Mouse (Mus musculus) erythroid progenitor cell, adult 5-6 weeks (primary cell): Measurements from ENCODE around the gene Ptprk. TPM values are rescaled to one million over a fixed set of nuclear protein-coding genes. Genes with fewer than 3 reads are reported as not detected.

Source experiments
- ATAC-seq: replicated peaks from 2 replicates; pipeline ENCODE4 v1.8.0; 2016; ENCODE audit warnings: moderate number of reproducible peaks, mild to moderate bottlenecking, moderate TSS enrichment, inconsistent platforms; ENCODE audit not compliant: poor library complexity, low FRiP score, severe bottlenecking
- total RNA-seq, 2 experiments: library from RNA; stranded (forward) in 1 of 2; stranded (reverse) in 1 of 2; fragments of 150-400 nt in 1 of 2; fragments of 186-747, 209-891 nt in 1 of 2; gene quantifications; 2 replicates each; pipeline versions ENCODE4 v1.2.3 to v1.2.4; 2015 to 2017; ENCODE audit warnings: low replicate concordance in 2 of 2

Ptprk gene
- total RNA-seq, 2 experiments from 2014 or later: not detected

GRCm38 (mm10) chr10:28590822-28591221, 516.2 kb downstream of the Ptprk start:
- ATAC-seq: no peak

- no peak for ATAC-seq
These were observed 519.1 kb downstream of the Ptprk start for GRCm38 (mm10) chr10:28593566-28594292.

- ATAC-seq: no peak
These were observed 522.3 kb downstream of the Ptprk start for GRCm38 (mm10) chr10:28596897-28597296.

DNA sequence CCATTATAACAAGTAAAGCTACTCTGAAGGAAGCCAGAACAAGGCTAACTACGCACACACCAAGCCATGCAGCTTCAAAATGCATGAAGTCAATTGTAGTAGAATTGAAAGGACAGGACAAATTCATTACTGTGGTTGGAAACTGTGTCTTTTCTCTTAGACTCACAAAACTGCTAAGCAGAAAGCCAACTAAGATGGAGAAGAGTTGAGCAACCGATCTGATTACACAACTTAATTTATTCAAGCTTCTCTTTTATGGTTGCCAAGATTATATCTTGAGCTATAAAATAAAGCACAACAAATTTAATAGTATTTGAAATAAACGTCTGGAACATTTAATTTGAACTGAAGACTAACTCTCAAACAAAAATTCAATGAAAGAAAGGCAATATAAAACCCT, 534.5 kb downstream of the Ptprk start:
- no peak for ATAC-seq

GRCm38 (mm10) chr10:28614396-28614795, 539.8 kb downstream of the Ptprk start:
- ATAC-seq: no peak

DNA sequence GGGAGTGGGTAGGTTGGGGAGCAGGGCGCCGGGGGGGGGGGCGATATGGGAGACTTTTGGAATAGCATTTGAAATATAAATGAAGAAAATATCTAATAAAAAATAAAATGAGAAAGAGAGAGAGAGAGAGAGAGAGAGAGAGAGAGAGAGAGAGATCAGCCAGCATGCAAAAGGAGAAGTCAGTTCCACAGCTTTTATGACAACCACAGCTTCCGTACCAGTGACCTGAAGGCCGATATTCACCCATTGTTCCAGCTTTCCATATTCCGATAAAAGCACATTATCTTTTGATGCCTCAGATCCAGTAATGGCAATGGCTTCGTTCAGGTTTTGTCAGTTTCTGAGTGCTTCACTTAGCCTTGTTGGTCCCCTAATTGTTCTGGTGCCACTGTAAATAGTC, 542.6 kb downstream of the Ptprk start:
- ATAC-seq: no peak

DNA sequence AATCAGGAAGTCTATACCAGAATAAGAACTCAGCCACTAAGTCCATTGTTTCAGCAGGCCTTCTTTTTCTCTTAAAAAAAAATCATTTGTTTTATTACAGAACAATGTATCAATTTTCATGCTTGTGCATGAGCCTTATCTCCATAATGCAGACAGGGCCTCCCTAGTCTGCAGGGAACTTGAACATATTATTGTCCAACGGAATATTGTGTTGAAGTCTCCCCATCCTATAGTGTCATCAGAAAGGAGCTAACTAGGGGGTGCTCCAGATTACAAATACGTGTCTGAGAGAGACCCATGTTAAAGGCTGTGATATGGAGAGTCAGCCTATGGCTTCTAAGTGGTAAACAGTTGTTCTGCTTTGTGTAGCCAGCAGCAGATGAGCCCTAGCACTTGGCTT, 543.4 kb downstream of the Ptprk start:
- no peak for ATAC-seq

GRCm38 (mm10) chr10:28619415-28619814, 544.8 kb downstream of the Ptprk start:
- no peak for ATAC-seq

DNA sequence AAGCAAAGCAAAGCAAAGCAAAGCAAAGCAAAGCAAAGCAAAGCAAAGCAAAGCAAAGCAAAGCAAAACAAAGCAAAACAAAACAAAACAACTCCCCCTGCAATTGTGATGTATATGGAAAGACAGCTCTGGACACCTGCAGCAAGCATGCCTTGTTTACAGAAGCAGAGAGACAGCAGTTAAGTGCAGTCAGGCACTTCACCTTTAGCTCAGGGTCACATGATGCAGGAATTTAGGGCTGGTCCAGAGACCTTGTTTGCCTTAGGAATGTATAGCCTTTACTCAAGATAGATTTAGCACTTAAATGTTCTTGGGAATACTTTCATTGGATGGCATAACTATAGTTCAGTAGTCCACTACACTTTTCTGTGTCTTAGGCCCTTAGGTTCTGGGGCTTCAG, 561.5 kb downstream of the Ptprk start:
- ATAC-seq: no peak

DNA sequence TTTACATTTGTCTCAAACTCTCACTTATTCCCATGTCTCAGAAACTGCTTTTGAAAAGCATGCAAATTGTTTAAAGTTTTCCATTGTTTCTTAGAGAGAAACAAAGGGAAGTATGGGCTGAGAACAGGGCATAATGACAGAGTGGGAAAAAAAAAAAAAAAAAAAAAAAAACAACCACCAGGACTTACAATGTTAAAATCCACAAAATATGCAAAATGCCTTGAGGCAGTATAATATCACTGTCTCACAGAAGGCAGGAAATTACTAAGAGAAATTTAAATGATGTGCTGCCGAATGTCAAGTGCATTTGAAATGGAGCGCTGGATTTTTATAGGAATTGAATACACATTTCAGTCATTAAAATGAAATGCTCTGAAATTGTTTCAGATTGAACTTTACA, 567.3 kb downstream of the Ptprk start:
- no peak for ATAC-seq
